Mouse (Mus musculus): ENCODE measurements at regions not wholly inside any gene's neighbourhood (a gene's known extent, or its start where the extent isn't known, plus 50 kb on each side); places are given as distances from the start of the nearest gene placed in this dataset.

GRCm38 (mm10) chr14:76770106-76770505 lies 213.4 kb upstream of the Serp2 start:
- intact Hi-C loops (cut with DNase I), result no loop called here
- peak in 1 of 2 experiments; percentile 51 for DNase-seq (ENCODE audit: low spot score in 2 of 2)

DNA sequence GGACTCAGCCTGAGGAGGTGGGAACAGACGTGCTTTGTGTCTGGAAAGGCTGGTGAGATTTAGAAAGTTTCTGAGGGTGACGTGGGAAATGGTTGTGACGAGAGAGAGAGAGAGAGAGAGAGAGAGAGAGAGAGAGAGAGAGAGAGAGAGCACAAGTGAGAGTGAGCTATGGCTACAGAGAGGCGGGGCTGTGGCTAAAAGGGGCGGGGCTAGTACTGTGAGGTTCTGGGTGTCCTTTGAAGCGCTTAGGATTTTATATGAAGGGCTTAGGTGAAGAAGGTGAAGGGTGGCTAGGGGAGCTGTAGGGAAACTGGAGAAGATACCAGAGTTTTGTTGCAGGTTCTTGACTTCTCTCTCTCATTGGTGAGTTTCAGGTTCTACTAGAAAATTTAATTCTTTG lies 210.6 kb upstream of the Serp2 start:
- intact Hi-C loops (cut with DNase I), result loop anchor here (10.0 kb wide), 1 partner anchor 248 kb away; no protein-coding TSS in a partner anchor
- no peak for DNase-seq (ENCODE audit: low spot score in 2 of 2)

GRCm38 (mm10) chr14:76766186-76766713 lies 209.6 kb upstream of the Serp2 start:
- intact Hi-C loops (cut with DNase I), result loop anchor here (10.0 kb wide), 1 partner anchor 249 kb away; no protein-coding TSS in a partner anchor
- no peak for DNase-seq (ENCODE audit: low spot score in 2 of 2)

GRCm38 (mm10) chr14:76765094-76765504 lies 208.4 kb upstream of the Serp2 start:
- intact Hi-C loops (cut with DNase I), result loop anchor here (10.0 kb wide), 1 partner anchor 250 kb away; no protein-coding TSS in a partner anchor
- peak in 1 of 2 experiments; percentile 65 for DNase-seq (ENCODE audit: low spot score in 2 of 2)

DNA sequence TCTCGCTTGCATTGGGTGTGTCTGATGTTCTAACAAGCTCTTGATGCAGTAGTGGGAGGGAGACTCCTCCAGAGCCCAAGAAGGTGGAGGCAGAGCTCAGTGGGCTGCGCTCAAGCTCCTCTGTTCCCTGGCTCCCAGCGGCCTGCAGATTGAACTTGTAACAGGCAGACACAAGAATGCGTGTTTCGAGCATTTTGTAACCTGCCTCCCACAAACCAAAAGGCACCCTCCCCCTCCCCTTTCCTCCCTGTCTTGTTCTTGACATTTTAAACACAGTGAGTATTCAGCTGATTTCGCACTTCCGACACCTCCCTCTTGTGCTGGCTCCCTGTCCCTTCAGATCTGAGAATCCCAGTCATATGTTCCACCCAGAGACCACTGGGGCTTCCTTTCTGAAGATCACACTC lies 207.7 kb upstream of the Serp2 start:
- DNase-seq (ENCODE audit: low spot score in 2 of 2), result peak; percentile 69 to 86
- intact Hi-C loops (cut with DNase I), result loop anchor here (5.0 to 10.0 kb wide), 3 partner anchors 113 to 257 kb away; no protein-coding TSS in a partner anchor

DNA sequence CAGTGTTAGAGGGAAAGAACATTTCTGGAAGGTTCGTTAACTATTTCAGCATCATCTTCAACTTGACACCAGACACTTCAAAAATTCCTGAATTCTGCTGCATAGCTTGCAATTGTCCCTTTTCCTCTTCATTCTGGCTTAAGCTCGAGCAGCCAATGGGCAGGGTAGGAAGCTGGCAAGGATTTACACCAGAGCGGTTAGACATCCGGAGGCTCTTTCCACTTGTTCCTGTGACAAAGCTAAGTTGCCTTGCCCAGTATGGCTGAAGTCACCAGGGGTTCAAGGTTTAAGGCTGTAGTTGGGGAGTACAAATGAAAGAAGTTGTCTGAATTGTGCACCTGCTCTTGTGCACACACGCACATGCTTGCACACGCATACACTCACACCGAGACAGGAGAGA lies 206.8 kb upstream of the Serp2 start:
- intact Hi-C loops (cut with DNase I), result loop anchor here (5.0 to 10.0 kb wide), 3 partner anchors 114 to 256 kb away; no protein-coding TSS in a partner anchor
- DNase-seq (ENCODE audit: low spot score in 2 of 2), result no peak

DNA sequence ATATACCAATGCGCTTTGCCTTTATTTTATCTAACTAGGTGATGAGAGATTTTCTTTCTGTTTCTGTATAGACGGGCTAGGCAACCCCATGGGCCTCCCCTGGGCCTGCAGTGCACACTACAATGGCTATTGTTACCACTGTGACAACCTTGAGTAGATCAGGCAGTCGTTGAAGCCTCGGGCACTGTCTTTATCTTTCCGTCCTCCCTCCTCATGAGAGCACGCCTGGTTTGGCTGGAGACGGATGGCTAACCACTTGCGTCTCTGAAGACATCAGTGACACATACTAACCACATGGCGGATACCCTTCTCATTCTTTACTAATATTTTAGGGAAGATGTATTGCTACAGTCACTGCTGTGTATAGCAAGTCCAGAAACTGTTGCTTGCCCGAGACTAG lies 206.1 kb upstream of the Serp2 start:
- intact Hi-C loops (cut with DNase I), result loop anchor here (5.0 to 10.0 kb wide), 3 partner anchors 115 to 255 kb away; no protein-coding TSS in a partner anchor
- DNase-seq (ENCODE audit: low spot score in 2 of 2), result no peak

- DNase-seq (ENCODE audit: low spot score in 2 of 2), result no peak
- intact Hi-C loops (cut with DNase I), result loop anchor here (5.0 to 10.0 kb wide), 3 partner anchors 116 to 254 kb away; no protein-coding TSS in a partner anchor
Observed at GRCm38 (mm10) chr14:76761691-76762090, 205.0 kb upstream of the Serp2 start.

GRCm38 (mm10) chr14:76761274-76761673 lies 204.6 kb upstream of the Serp2 start:
- DNase-seq (ENCODE audit: low spot score in 2 of 2), result peak in 1 of 2 experiments; percentile 52
- intact Hi-C loops (cut with DNase I), result loop anchor here (5.0 to 10.0 kb wide), 3 partner anchors 116 to 254 kb away; no protein-coding TSS in a partner anchor

GRCm38 (mm10) chr14:76760509-76761023 lies 203.9 kb upstream of the Serp2 start:
- DNase-seq (ENCODE audit: low spot score in 2 of 2), result peak; percentile 80 to 91
- intact Hi-C loops (cut with DNase I), result loop anchor here (5.0 to 10.0 kb wide), 3 partner anchors 117 to 254 kb away; no protein-coding TSS in a partner anchor

DNA sequence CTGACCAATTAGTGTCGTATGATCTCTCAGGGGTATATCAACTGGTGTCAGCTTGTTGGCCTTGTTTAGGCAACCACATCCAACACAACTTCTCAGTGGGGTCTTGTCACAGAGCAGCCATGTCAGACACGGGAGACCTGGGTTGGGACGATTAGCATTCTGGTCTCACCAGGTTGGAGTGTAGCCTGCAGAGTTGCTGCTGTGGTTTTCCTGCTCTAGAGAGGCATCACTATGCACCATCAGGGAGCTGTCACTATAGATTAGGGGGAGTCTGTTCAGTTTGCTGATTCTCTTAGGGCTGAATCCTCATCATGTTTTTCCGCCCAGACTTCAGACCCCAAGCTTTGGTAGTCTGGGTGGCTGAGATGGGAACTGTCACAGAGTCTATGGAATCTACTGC lies 202.7 kb upstream of the Serp2 start:
- DNase-seq (ENCODE audit: low spot score in 2 of 2), result no peak
- intact Hi-C loops (cut with DNase I), result no loop called here

DNA sequence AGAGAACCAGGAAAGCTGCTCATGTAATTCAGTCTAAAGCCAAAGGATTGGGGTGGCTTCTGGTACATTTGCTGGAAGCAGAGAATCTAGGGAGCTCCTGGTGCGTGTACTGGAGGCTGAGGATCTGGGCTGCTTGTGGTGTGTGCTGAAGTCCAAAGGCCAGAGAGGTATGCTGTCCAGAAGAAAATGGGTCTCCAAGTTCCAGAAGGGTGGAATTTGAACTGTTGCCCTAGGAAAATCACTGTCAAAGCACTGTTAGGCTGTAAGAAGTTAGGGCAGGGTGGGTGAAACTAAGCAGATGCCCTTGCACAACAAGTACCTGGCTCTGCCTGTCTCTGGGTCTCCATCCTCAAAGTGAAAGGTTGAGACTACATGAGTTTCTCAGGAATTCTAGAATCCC lies 201.9 kb upstream of the Serp2 start:
- intact Hi-C loops (cut with DNase I), result no loop called here

GRCm38 (mm10) chr14:76755591-76756376 lies 199.1 kb upstream of the Serp2 start:
- intact Hi-C loops (cut with DNase I), result no loop called here

More for the DNA sequence above, 201.9 kb upstream of the Serp2 start:
- DNase-seq (ENCODE audit: low spot score in 2 of 2), result no peak

DNA sequence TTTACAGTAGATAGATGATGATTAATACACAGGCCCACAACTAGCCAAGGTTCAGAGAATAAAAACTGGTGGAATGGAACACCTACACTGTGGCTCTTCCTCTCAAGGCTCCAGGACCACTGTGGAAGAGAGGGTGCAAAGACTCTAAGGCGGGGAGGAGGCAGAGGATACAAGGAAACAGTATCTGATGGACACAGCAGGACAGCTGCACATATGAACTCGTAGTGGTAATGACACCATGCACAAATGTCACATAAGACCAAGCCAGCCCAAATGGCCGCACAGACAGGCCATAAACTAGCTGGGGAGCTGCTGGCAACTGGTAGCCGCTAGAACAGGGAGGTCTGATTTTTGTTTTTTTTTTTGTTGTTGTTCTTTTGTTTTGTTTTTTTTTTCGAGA lies 197.0 kb upstream of the Serp2 start:
- intact Hi-C loops (cut with DNase I), result no loop called here
- DNase-seq (ENCODE audit: low spot score in 2 of 2), result no peak

More at GRCm38 (mm10) chr14:76755591-76756376, 199.1 kb upstream of the Serp2 start:
- DNase-seq (ENCODE audit: low spot score in 2 of 2), result no peak

DNA sequence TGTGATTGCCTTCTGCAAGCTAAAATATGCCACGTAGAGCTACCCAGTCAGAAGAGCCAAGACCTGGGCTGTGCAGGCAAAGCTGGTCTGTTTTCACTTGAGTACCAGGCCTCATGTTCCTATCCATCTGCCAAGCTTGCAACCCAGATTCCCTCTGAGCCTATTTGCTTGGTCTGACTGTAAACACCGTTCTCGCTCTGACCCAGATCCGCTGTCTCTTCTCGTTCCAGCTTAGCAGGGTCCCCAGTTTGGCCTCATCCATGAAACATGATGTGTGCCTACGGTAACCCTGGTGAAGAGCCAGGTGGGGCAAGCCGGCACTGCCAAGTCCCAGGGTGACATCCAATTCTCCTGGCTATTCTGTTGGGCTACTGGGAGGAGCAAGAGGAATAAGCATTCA lies 192.5 kb upstream of the Serp2 start:
- intact Hi-C loops (cut with DNase I), result loop anchor here (5.0 kb wide), 1 partner anchor 242 kb away; no protein-coding TSS in a partner anchor
- DNase-seq (ENCODE audit: low spot score in 2 of 2), result peak in 1 of 2 experiments; percentile 67

- intact Hi-C loops (cut with DNase I), result loop anchor here (5.0 kb wide), 1 partner anchor 241 kb away; no protein-coding TSS in a partner anchor
- no peak for DNase-seq (ENCODE audit: low spot score in 2 of 2)
Observed at GRCm38 (mm10) chr14:76748711-76749110, 192.0 kb upstream of the Serp2 start.

DNA sequence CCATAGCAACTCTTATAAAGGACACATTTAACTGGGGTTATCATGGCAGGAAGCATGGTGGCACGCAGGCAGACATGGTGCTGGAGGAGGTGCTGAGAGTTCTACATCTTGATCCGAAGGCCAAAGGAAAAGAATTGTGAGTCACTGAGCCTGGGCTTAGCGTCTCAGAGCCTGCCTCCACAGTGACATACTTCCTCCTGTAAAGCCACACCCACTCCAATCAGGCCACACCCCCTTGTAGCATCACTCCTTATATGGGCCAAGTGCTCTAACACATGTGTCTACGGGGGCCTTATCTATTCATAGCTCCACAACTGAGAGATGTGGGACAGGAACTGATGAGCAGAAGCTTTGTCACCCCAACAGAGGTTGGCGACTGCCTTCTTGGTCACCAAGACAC lies 191.1 kb upstream of the Serp2 start:
- intact Hi-C loops (cut with DNase I), result loop anchor here (5.0 kb wide), 1 partner anchor 241 kb away; no protein-coding TSS in a partner anchor
- DNase-seq (ENCODE audit: low spot score in 2 of 2), result no peak

DNA sequence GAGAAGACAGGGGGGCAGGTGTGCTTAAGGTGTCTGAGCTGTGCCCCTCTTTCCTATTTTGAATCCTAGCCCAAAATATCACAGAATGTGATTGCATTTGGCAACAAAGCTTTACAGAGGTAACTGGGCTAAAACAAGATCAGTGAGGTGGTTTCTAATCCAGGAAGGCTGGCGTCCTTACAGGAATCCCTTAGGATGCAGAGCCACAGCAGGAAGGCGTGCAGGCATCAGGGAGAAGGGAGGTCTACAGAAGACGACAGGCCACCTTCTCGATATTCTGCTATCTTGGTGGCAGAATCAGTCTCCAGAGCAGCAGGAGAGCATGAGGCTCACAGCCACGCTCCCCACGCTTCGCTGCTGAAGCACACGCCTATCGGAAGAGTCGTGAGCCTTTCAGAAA lies 189.6 kb upstream of the Serp2 start:
- no peak for DNase-seq (ENCODE audit: low spot score in 2 of 2)
- intact Hi-C loops (cut with DNase I), result loop anchor here (5.0 kb wide), 1 partner anchor 239 kb away; no protein-coding TSS in a partner anchor

DNA sequence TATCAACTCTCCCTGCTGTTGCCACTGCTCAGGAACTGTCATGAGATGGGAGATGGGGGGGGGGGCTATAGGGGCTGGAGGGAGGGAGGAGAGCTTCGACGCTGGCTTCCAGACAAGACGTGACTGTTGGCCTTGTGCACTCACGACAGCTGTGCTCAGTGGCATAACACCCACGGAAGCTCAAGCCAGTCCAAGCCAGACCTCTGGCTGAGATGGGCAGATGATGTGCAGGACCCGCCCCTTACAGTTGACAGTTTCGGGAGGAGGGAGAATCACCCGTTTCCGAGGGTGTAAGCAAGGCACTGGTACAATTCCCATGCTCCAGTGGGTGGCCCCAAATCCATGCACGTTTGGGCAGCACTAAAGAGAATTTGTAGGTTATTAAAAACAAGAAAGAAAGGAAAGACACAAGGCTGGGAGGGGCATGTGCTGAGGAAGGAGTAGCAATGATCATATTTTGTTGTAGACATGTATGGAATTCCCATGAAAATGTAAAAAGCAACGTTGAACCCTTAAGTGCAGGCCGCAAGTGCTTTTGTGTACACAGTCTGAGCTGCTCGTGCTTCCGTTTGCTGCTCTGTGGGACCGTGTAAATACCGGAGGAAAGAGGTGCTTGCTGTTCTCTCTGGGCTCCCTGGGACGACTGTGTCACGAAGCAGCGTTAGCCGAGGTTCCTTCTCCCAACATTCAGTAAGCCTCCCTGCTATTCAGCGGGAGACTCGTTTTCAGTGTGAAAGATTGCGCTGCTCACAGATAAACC lies 188.2 kb upstream of the Serp2 start:
- intact Hi-C loops (cut with DNase I), result loop anchor here (5.0 kb wide), 1 partner anchor 238 kb away; no protein-coding TSS in a partner anchor
- no peak for DNase-seq (ENCODE audit: low spot score in 2 of 2)

Measured in left cerebral cortex, postnatal 14 days (tissue).